9 mouse cellular contexts compared by ENCODE assay signal in genomic region chr11:97956905-97957560, GRCm38 (mm10). TPM values are rescaled to one million over a fixed set of nuclear protein-coding genes. Genes with fewer than 3 reads are reported as not detected.
DNase-seq lines count a peak whose midpoint lies in the region; ATAC-seq lines count a peak whose summit lies in the region.
"Had no signal": no experiment of that assay in that cellular context is flagged by ENCODE, and none has a peak within 500 bp of the region (broad histone marks: within the 10 kb centered on the region; RNA-seq: fewer than 3 reads in every experiment).

No protein-coding gene starts in this region.

- no peak overlapping the region for H3K9ac ChIP-seq in forebrain, embryonic 14.5 days (ENCODE audit: low read length)
- no peak overlapping the region for H3K9ac ChIP-seq in forebrain, embryonic 15.5 days (replicated peaks)
- no peak overlapping the region for H3K9ac ChIP-seq in hindbrain, embryonic 13.5 days
- H3K9ac ChIP-seq: neural tube, embryonic 12.5 days had no signal

- ATAC-seq in forebrain, embryonic 14.5 days, result no peak
- no peak for ATAC-seq in forebrain, embryonic 15.5 days (replicated peaks)
- peak; percentile 78; the same call in 1 of the 2 replicates for ATAC-seq in cerebellum, adult (ENCODE audit: insufficient number of reproducible peaks, low FRiP score, low TSS enrichment)
- ATAC-seq in hindbrain, embryonic 13.5 days (ENCODE audit: low FRiP score), result no peak
- ATAC-seq in megakaryocyte-erythroid progenitor cell, adult 5-6 weeks (replicated peaks; ENCODE audit: low FRiP score, low TSS enrichment, poor library complexity, severe bottlenecking), result 0 out of 2 replicates have a peak, but pooled peaks have one; percentile 22

- no peaks in the 10 kb centered on the region for H3K36me3 ChIP-seq in forebrain, embryonic 14.5 days (ENCODE audit: control insufficient read depth, insufficient read depth, low read length)
- H3K36me3 ChIP-seq in forebrain, embryonic 15.5 days, result no peaks in the 10 kb centered on the region
- no peaks in the 10 kb centered on the region for H3K36me3 ChIP-seq in hindbrain, embryonic 13.5 days
- H3K36me3 ChIP-seq: neural tube, embryonic 12.5 days had no signal

- DNase-seq in forebrain, embryonic 14.5 days (ENCODE audit: low spot score), result peak; percentile 8
- no peak for DNase-seq in heart, postnatal 25 days (ENCODE audit: low spot score)
- DNase-seq in frontal cortex, postnatal 14 days (ENCODE audit: low spot score in 2 of 2), result no peak
- DNase-seq in right cerebral cortex, postnatal 25 days, result no peak

- H3K27me3 ChIP-seq in forebrain, embryonic 14.5 days (replicated peaks; ENCODE audit: control insufficient read depth, insufficient read depth, low read length), result no peaks in the 10 kb centered on the region
- no peaks in the 10 kb centered on the region for H3K27me3 ChIP-seq in forebrain, embryonic 15.5 days
- no peaks in the 10 kb centered on the region for H3K27me3 ChIP-seq in hindbrain, embryonic 13.5 days
- H3K27me3 ChIP-seq: neural tube, embryonic 12.5 days had no signal

- no peak overlapping the region for H3K4me2 ChIP-seq in forebrain, embryonic 14.5 days (ENCODE audit: low read length)
- no peak overlapping the region for H3K4me2 ChIP-seq in forebrain, embryonic 15.5 days (replicated peaks)
- H3K4me2 ChIP-seq in hindbrain, embryonic 13.5 days, result no peak overlapping the region
- H3K4me2 ChIP-seq: neural tube, embryonic 12.5 days had no signal

- H3K4me3 ChIP-seq in forebrain, embryonic 14.5 days (ENCODE audit: low read depth, low read length), result no peak overlapping the region
- H3K4me3 ChIP-seq in forebrain, embryonic 15.5 days, result no peak overlapping the region
- H3K4me3 ChIP-seq in hindbrain, embryonic 13.5 days, result no peak overlapping the region
- H3K4me3 ChIP-seq: neural tube, embryonic 12.5 days had no signal

- 62% methylated on average over 6 of the region's 6 CpGs for WGBS in forebrain, embryonic 14.5 days
- 56% methylated on average over 6 of the region's 6 CpGs for WGBS in forebrain, embryonic 15.5 days
- WGBS in hindbrain, embryonic 13.5 days, result 42% methylated on average over 6 of the region's 6 CpGs

- H3K4me1 ChIP-seq in forebrain, embryonic 14.5 days (ENCODE audit: control insufficient read depth, insufficient read depth, low read length), result no peaks in the 10 kb centered on the region
- peaks cover 4% of the 10 kb centered on the region; the same call in 1 of the 2 replicates for H3K4me1 ChIP-seq in forebrain, embryonic 15.5 days
- H3K4me1 ChIP-seq in hindbrain, embryonic 13.5 days (replicated peaks), result peaks cover 37% of the 10 kb centered on the region

- no peaks in the 10 kb centered on the region for H3K9me3 ChIP-seq in forebrain, embryonic 14.5 days (replicated peaks; ENCODE audit: control insufficient read depth, low read length)
- no peaks in the 10 kb centered on the region for H3K9me3 ChIP-seq in forebrain, embryonic 15.5 days
- no peaks in the 10 kb centered on the region for H3K9me3 ChIP-seq in hindbrain, embryonic 13.5 days
- H3K9me3 ChIP-seq: neural tube, embryonic 12.5 days had no signal

- H3K27ac ChIP-seq in forebrain, embryonic 14.5 days (ENCODE audit: low read depth, low read length), result no peak overlapping the region
- H3K27ac ChIP-seq in forebrain, embryonic 15.5 days (replicated peaks), result no peak overlapping the region
- H3K27ac ChIP-seq in hindbrain, embryonic 13.5 days, result peak overlapping the region; percentile 42
- H3K27ac ChIP-seq: neural tube, embryonic 12.5 days had no signal

- intact Hi-C loops in heart, postnatal 25 days (cut with DNase I), result no loop called here

RNA-seq across cellular contexts. Expression of gene Plxdc1, which starts 29.2 kb away (rescaled TPM):
- polyA plus RNA-seq in forebrain, embryonic 14.5 days (2014; fragmentation: Nextera tagmentation; extraction: Ambion mirVana), result 0.48 and 0.84 TPM in 2 replicates
- 0.65 and 0.89 TPM in 2 replicates for polyA plus RNA-seq in forebrain, embryonic 15.5 days (2015; fragmentation: Nextera tagmentation; extraction: Ambion mirVana)
- polyA plus RNA-seq in hindbrain, embryonic 13.5 days (2015; fragmentation: Nextera tagmentation; extraction: Ambion mirVana), result 0.60 and 0.89 TPM in 2 replicates
- 10.2 and 11.8 TPM in 2 replicates for total RNA-seq in megakaryocyte-erythroid progenitor cell, adult 5-6 weeks (2014; fragmentation: Nextera tagmentation)
- total RNA-seq in megakaryocyte-erythroid progenitor cell, adult 5-6 weeks (2017), result 3.4 and 4.1 TPM in 2 replicates
- total RNA-seq in heart, postnatal 25 days (2021), result 1 to 10 TPM; 5.4 to 6.0 TPM

RNA-seq across cellular contexts. Expression of gene Arl5c, which starts 38.9 kb away (rescaled TPM):
- 2.8 and 4.8 TPM in 2 replicates for polyA plus RNA-seq in forebrain, embryonic 14.5 days (2014; fragmentation: Nextera tagmentation; extraction: Ambion mirVana)
- 6.9 and 7.0 TPM in 2 replicates for polyA plus RNA-seq in forebrain, embryonic 15.5 days (2015; fragmentation: Nextera tagmentation; extraction: Ambion mirVana)
- 10.7 TPM in 2 replicates for polyA plus RNA-seq in hindbrain, embryonic 13.5 days (2015; fragmentation: Nextera tagmentation; extraction: Ambion mirVana)
- 2.4 and 9.8 TPM in 2 replicates for total RNA-seq in megakaryocyte-erythroid progenitor cell, adult 5-6 weeks (2014; fragmentation: Nextera tagmentation)
- total RNA-seq in megakaryocyte-erythroid progenitor cell, adult 5-6 weeks (2017), result 0.50 and 2.7 TPM in 2 replicates
- total RNA-seq in heart, postnatal 25 days (2021), result under 1 TPM; 0.57 to 0.92 TPM

Comparison
In these comparisons a context has a peak if more than half of its experiments do, and no peak if none do; other contexts are left out.
1. ATAC-seq: peak in cerebellum, adult (single experiment) and megakaryocyte-erythroid progenitor cell, adult 5-6 weeks (single experiment); none in forebrain, embryonic 14.5 days (single experiment), forebrain, embryonic 15.5 days (single experiment) and hindbrain, embryonic 13.5 days (single experiment).